ENCODE assay signal across 9 mouse cellular contexts in genomic region chr4:133841035-133841434, GRCm38 (mm10). TPM values are rescaled to one million over a fixed set of nuclear protein-coding genes. Genes with fewer than 3 reads are reported as not detected.
DNase-seq lines count a peak whose midpoint lies in the region.
"Had no signal": no experiment of that assay in that cellular context is flagged by ENCODE, and none has a peak within 500 bp of the region (broad histone marks: within the 10 kb centered on the region; RNA-seq: fewer than 3 reads in every experiment).

No protein-coding gene starts in this region.

- no peak for DNase-seq in heart, embryonic 10.5 days (ENCODE audit: low spot score)
- DNase-seq in heart, adult 11 months: no peak
- DNase-seq in CD8-positive naive resting alpha-beta T cell, adult 2 months (ENCODE audit: low read depth in 2 of 2, low spot score in 2 of 2): peak; percentile 63 to 75
- DNase-seq in large intestine, adult 2 months (ENCODE audit: low read depth, low spot score): peak; percentile 57
- peak; percentile 62 for DNase-seq in spleen, adult 12 weeks (ENCODE audit: low spot score)
- DNase-seq in retina, embryonic 14.5 days (ENCODE audit: low spot score): no peak
- DNase-seq in heart, postnatal 4 days: no peak
- DNase-seq in cerebellum, postnatal 10 days: no peak

- peak overlapping the region; percentile 64 for H3K27ac ChIP-seq in heart, embryonic 10.5 days
- H3K27ac ChIP-seq: hindbrain, embryonic 15.5 days had no signal

- no peaks in the 10 kb centered on the region for H3K9me3 ChIP-seq in heart, embryonic 10.5 days
- H3K9me3 ChIP-seq: hindbrain, embryonic 15.5 days had no signal

- no peaks in the 10 kb centered on the region for H3K36me3 ChIP-seq in heart, embryonic 10.5 days
- H3K36me3 ChIP-seq: hindbrain, embryonic 15.5 days had no signal

- H3K4me1 ChIP-seq in heart, embryonic 10.5 days: peaks cover 5% of the 10 kb centered on the region
- H3K4me1 ChIP-seq: hindbrain, embryonic 15.5 days had no signal

- WGBS in heart, embryonic 10.5 days: 28% methylated on average over 9 of the region's 9 CpGs
- WGBS in large intestine, adult 2 months: 11% methylated on average over 9 of the region's 9 CpGs

- no peak overlapping the region for H3K4me3 ChIP-seq in heart, embryonic 10.5 days
- H3K4me3 ChIP-seq: hindbrain, embryonic 15.5 days had no signal

- H3K27me3 ChIP-seq in heart, embryonic 10.5 days (ENCODE audit: insufficient read depth, poor library complexity, severe bottlenecking): no peaks in the 10 kb centered on the region
- H3K27me3 ChIP-seq: hindbrain, embryonic 15.5 days had no signal

RNA-seq across cellular contexts. Expression of gene Rps6ka1, which starts 46.6 kb away (rescaled TPM):
- polyA plus RNA-seq in heart, embryonic 10.5 days (2016; fragmentation: Nextera tagmentation; extraction: Ambion mirVana): 31.1 and 39.9 TPM in 2 replicates
- polyA plus RNA-seq in large intestine, adult 2 months (2012; rRNA removed): 149 and 190 TPM in 2 replicates
- total RNA-seq in heart, postnatal 4 days (2021): 10 to 100 TPM in 1 of 2 experiments, 1 to 10 TPM in 1; 9.1 to 10.7 TPM

Comparison
In these comparisons a context has a peak if more than half of its experiments do, and no peak if none do; other contexts are left out.
1. DNase-seq: peak in CD8-positive naive resting alpha-beta T cell, adult 2 months (2 of 2), large intestine, adult 2 months (single experiment) and spleen, adult 12 weeks (single experiment); none in heart, embryonic 10.5 days (single experiment), heart, adult 11 months (single experiment), retina, embryonic 14.5 days (single experiment), heart, postnatal 4 days (single experiment) and cerebellum, postnatal 10 days (0 of 2).